Mouse (Mus musculus): ENCODE data around the gene Slc44a4. TPM values are rescaled to one million over a fixed set of nuclear protein-coding genes. Genes with fewer than 3 reads are reported as not detected.

Gene Slc44a4
- total and polyA plus RNA-seq, 3 experiments, result 1.1 TPM; not detected in 2

- no peak for DNase-seq
- no peak overlapping the region for H3K27ac ChIP-seq
- intact Hi-C loops (cut with DNase I), result no loop called here
- TF ChIP-seq CTCF (IDR thresholded peaks at IDR 0.05) (no peak), POLR2A (IDR thresholded peaks at IDR 0.05; ENCODE audit: insufficient read depth, low read depth, low read length) (no peak), EP300 (IDR thresholded peaks at IDR 0.05; ENCODE audit: insufficient read depth, low read depth, low read length) (no peak)
- WGBS, result 92% methylated on average over 9 of the region's 9 CpGs
- no peak overlapping the region for H3K9ac ChIP-seq (ENCODE audit: low read depth, low read length)
- no peaks in the 10 kb centered on the region for H3K79me2 ChIP-seq (replicated peaks; ENCODE audit: control insufficient read depth, insufficient read depth, low read length)
- no peaks in the 10 kb centered on the region for H3K27me3 ChIP-seq (ENCODE audit: control insufficient read depth, insufficient read depth, low read length)
- H3K4me3 ChIP-seq, result no peak overlapping the region
- H3K36me3 ChIP-seq (ENCODE audit: control insufficient read depth, insufficient read depth, low read length), result no peaks in the 10 kb centered on the region
- no peaks in the 10 kb centered on the region for H3K4me1 ChIP-seq (ENCODE audit: control insufficient read depth, insufficient read depth, low read length)
Observed at GRCm38 (mm10) chr17:34902895-34903294, 11.4 kb upstream of the Slc44a4 start.

GRCm38 (mm10) chr17:34910982-34911381 is 3.3 kb upstream of the Slc44a4 start:
- Histone ChIP-seq H3K4me3 (no peak overlapping the region), H3K4me1 (ENCODE audit: control insufficient read depth, insufficient read depth, low read length) (no peaks in the 10 kb centered on the region), H3K27ac (no peak overlapping the region), H3K36me3 (ENCODE audit: control insufficient read depth, insufficient read depth, low read length) (no peaks in the 10 kb centered on the region), H3K79me2 (replicated peaks; ENCODE audit: control insufficient read depth, insufficient read depth, low read length) (no peaks in the 10 kb centered on the region), H3K27me3 (ENCODE audit: control insufficient read depth, insufficient read depth, low read length) (no peaks in the 10 kb centered on the region), H3K9ac (ENCODE audit: low read depth, low read length) (no peak overlapping the region)
- intact Hi-C loops (cut with DNase I), result no loop called here
- DNase-seq, result no peak
- 83% methylated on average over 10 of the region's 10 CpGs for WGBS
- no peak for TF ChIP-seq CTCF (IDR thresholded peaks at IDR 0.05)
- no peak for TF ChIP-seq POLR2A (IDR thresholded peaks at IDR 0.05; ENCODE audit: insufficient read depth, low read depth, low read length)
- no peak for TF ChIP-seq EP300 (IDR thresholded peaks at IDR 0.05; ENCODE audit: insufficient read depth, low read depth, low read length)

- DNase-seq, result peak; percentile 74 to 84
- WGBS, result 56% methylated on average over 5 of the region's 5 CpGs
Observed at GRCm38 (mm10) chr17:34911945-34912351, 2.3 kb upstream of the Slc44a4 start.

GRCm38 (mm10) chr17:34915410-34915831 is 1.2 kb downstream of the Slc44a4 start:
- H3K9ac ChIP-seq (ENCODE audit: low read depth, low read length), result no peak overlapping the region
- intact Hi-C loops (cut with DNase I), result no loop called here
- peak in 1 of 2 experiments; percentile 18 for DNase-seq

More at GRCm38 (mm10) chr17:34911945-34912351, 2.3 kb upstream of the Slc44a4 start:
- Histone ChIP-seq H3K4me1 (ENCODE audit: control insufficient read depth, insufficient read depth, low read length) (no peaks in the 10 kb centered on the region), H3K27me3 (ENCODE audit: control insufficient read depth, insufficient read depth, low read length) (no peaks in the 10 kb centered on the region), H3K79me2 (replicated peaks; ENCODE audit: control insufficient read depth, insufficient read depth, low read length) (no peaks in the 10 kb centered on the region), H3K36me3 (ENCODE audit: control insufficient read depth, insufficient read depth, low read length) (no peaks in the 10 kb centered on the region), H3K9ac (ENCODE audit: low read depth, low read length) (no peak overlapping the region), H3K27ac (no peak overlapping the region), H3K4me3 (no peak overlapping the region)
- intact Hi-C loops (cut with DNase I), result loop anchor here (1.0 kb wide), 1 partner anchor 56 kb away; no protein-coding TSS in a partner anchor
- TF ChIP-seq EP300 (IDR thresholded peaks at IDR 0.05; ENCODE audit: insufficient read depth, low read depth, low read length), result peak; percentile 78; the same call in 1 of the 2 replicates
- peak; percentile 87 for TF ChIP-seq CTCF (IDR thresholded peaks at IDR 0.05)
- no peak for TF ChIP-seq POLR2A (IDR thresholded peaks at IDR 0.05; ENCODE audit: insufficient read depth, low read depth, low read length)

GRCm38 (mm10) chr17:34916316-34916715 is 2.0 kb downstream of the Slc44a4 start:
- no peaks in the 10 kb centered on the region for H3K27me3 ChIP-seq (ENCODE audit: control insufficient read depth, insufficient read depth, low read length)
- 87% methylated on average over 5 of the region's 5 CpGs for WGBS
- H3K4me3 ChIP-seq, result no peak overlapping the region
- H3K27ac ChIP-seq, result no peak overlapping the region
- intact Hi-C loops (cut with DNase I), result no loop called here
- no peaks in the 10 kb centered on the region for H3K4me1 ChIP-seq (ENCODE audit: control insufficient read depth, insufficient read depth, low read length)
- H3K79me2 ChIP-seq (replicated peaks; ENCODE audit: control insufficient read depth, insufficient read depth, low read length), result no peaks in the 10 kb centered on the region
- TF ChIP-seq CTCF (IDR thresholded peaks at IDR 0.05) (no peak), EP300 (IDR thresholded peaks at IDR 0.05; ENCODE audit: insufficient read depth, low read depth, low read length) (no peak), POLR2A (IDR thresholded peaks at IDR 0.05; ENCODE audit: insufficient read depth, low read depth, low read length) (no peak)
- no peak for DNase-seq
- H3K9ac ChIP-seq (ENCODE audit: low read depth, low read length), result no peak overlapping the region
- no peaks in the 10 kb centered on the region for H3K36me3 ChIP-seq (ENCODE audit: control insufficient read depth, insufficient read depth, low read length)

More at GRCm38 (mm10) chr17:34915410-34915831, 1.2 kb downstream of the Slc44a4 start:
- TF ChIP-seq EP300 (IDR thresholded peaks at IDR 0.05; ENCODE audit: insufficient read depth, low read depth, low read length), result no peak
- TF ChIP-seq POLR2A (IDR thresholded peaks at IDR 0.05; ENCODE audit: insufficient read depth, low read depth, low read length), result no peak
- peak; percentile 51 for TF ChIP-seq CTCF (IDR thresholded peaks at IDR 0.05)
- Histone ChIP-seq H3K4me3 (no peak overlapping the region), H3K27me3 (ENCODE audit: control insufficient read depth, insufficient read depth, low read length) (no peaks in the 10 kb centered on the region), H3K36me3 (ENCODE audit: control insufficient read depth, insufficient read depth, low read length) (no peaks in the 10 kb centered on the region), H3K27ac (no peak overlapping the region), H3K4me1 (ENCODE audit: control insufficient read depth, insufficient read depth, low read length) (no peaks in the 10 kb centered on the region), H3K79me2 (replicated peaks; ENCODE audit: control insufficient read depth, insufficient read depth, low read length) (no peaks in the 10 kb centered on the region)
- WGBS, result 34% methylated on average over 11 of the region's 11 CpGs

GRCm38 (mm10) chr17:34917188-34917587 is 2.9 kb downstream of the Slc44a4 start:
- intact Hi-C loops (cut with DNase I), result no loop called here
- Histone ChIP-seq H3K27me3 (ENCODE audit: control insufficient read depth, insufficient read depth, low read length) (no peaks in the 10 kb centered on the region), H3K4me1 (ENCODE audit: control insufficient read depth, insufficient read depth, low read length) (no peaks in the 10 kb centered on the region), H3K27ac (no peak overlapping the region), H3K36me3 (ENCODE audit: control insufficient read depth, insufficient read depth, low read length) (no peaks in the 10 kb centered on the region), H3K79me2 (replicated peaks; ENCODE audit: control insufficient read depth, insufficient read depth, low read length) (no peaks in the 10 kb centered on the region), H3K9ac (ENCODE audit: low read depth, low read length) (no peak overlapping the region), H3K4me3 (no peak overlapping the region)
- TF ChIP-seq EP300 (IDR thresholded peaks at IDR 0.05; ENCODE audit: insufficient read depth, low read depth, low read length), result no peak
- no peak for TF ChIP-seq POLR2A (IDR thresholded peaks at IDR 0.05; ENCODE audit: insufficient read depth, low read depth, low read length)
- TF ChIP-seq CTCF (IDR thresholded peaks at IDR 0.05), result no peak
- WGBS, result 57% methylated on average over 9 of the region's 9 CpGs
- DNase-seq, result no peak

All from heart, adult 2 months (tissue).